Comparison of ENCODE assay signal across 25 mouse cellular contexts in genomic region chr17:85028797-85029196, GRCm38 (mm10). TPM values are rescaled to one million over a fixed set of nuclear protein-coding genes. Genes with fewer than 3 reads are reported as not detected.
DNase-seq lines count a peak whose midpoint lies in the region; ATAC-seq and TF ChIP-seq lines count a peak whose summit lies in the region.
"Had no signal": no experiment of that assay in that cellular context is flagged by ENCODE, and none has a peak within 500 bp of the region (broad histone marks: within the 10 kb centered on the region; RNA-seq: fewer than 3 reads in every experiment).

No protein-coding gene starts in this region.

- no peaks in the 10 kb centered on the region; the same call in 1 of the 2 replicates for H3K4me1 ChIP-seq in kidney, embryonic 14.5 days (ENCODE audit: control insufficient read depth, insufficient read depth, low read length)
- H3K4me1 ChIP-seq in intestine, embryonic 15.5 days (replicated peaks) = no peaks in the 10 kb centered on the region
- H3K4me1 ChIP-seq in small intestine, adult 2 months (ENCODE audit: control insufficient read depth, insufficient read depth, insufficient read length, low read length) = peaks cover 18% of the 10 kb centered on the region
- H3K4me1 ChIP-seq: embryonic facial prominence, embryonic 15.5 days; hindbrain, embryonic 10.5 days had no signal

- no peak overlapping the region for H3K4me3 ChIP-seq in kidney, embryonic 14.5 days (ENCODE audit: low read length)
- H3K4me3 ChIP-seq in intestine, embryonic 15.5 days (replicated peaks) = peak overlapping the region; percentile 0; the same call in 1 of the 2 replicates
- peak overlapping the region; percentile 65 for H3K4me3 ChIP-seq in small intestine, adult 2 months (ENCODE audit: low read depth, low read length)
- H3K4me3 ChIP-seq: embryonic facial prominence, embryonic 15.5 days; erythroblast, embryonic 14.5 days; forebrain, embryonic 10.5 days; gastrocnemius, adult 2 months; hindbrain, embryonic 10.5 days had no signal

- H3K36me3 ChIP-seq in kidney, embryonic 14.5 days (ENCODE audit: control insufficient read depth, insufficient read depth, low read length) = no peaks in the 10 kb centered on the region; the same call in 1 of the 2 replicates
- H3K36me3 ChIP-seq in intestine, embryonic 15.5 days = no peaks in the 10 kb centered on the region
- peaks cover 8% of the 10 kb centered on the region for H3K36me3 ChIP-seq in small intestine, adult 2 months (ENCODE audit: control insufficient read depth, insufficient read depth, low read length)
- H3K36me3 ChIP-seq: embryonic facial prominence, embryonic 15.5 days had no signal

- no peak overlapping the region for H3K4me2 ChIP-seq in kidney, embryonic 14.5 days (replicated peaks; ENCODE audit: low read depth, low read length)
- H3K4me2 ChIP-seq in intestine, embryonic 15.5 days (replicated peaks) = 0 out of 2 replicates have a peak overlapping the region, but pooled peaks have one; percentile 1
- H3K4me2 ChIP-seq: embryonic facial prominence, embryonic 15.5 days; heart, embryonic 11.5 days; hindbrain, embryonic 14.5 days had no signal

- no peak for TF ChIP-seq CTCF in small intestine, adult 2 months (IDR thresholded peaks at IDR 0.05; ENCODE audit: extremely low read depth, insufficient read length, insufficient replicate concordance, low read depth, low read length)

- H3K27me3 ChIP-seq in kidney, embryonic 14.5 days (ENCODE audit: control insufficient read depth, insufficient read depth, low read length) = no peaks in the 10 kb centered on the region
- no peaks in the 10 kb centered on the region for H3K27me3 ChIP-seq in intestine, embryonic 15.5 days (replicated peaks)
- no peaks in the 10 kb centered on the region for H3K27me3 ChIP-seq in small intestine, adult 2 months (ENCODE audit: control insufficient read depth, insufficient read depth, low read length)
- H3K27me3 ChIP-seq: embryonic facial prominence, embryonic 15.5 days had no signal

- TF ChIP-seq POLR2A in small intestine, adult 2 months (IDR thresholded peaks at IDR 0.05; ENCODE audit: low read depth, low read length) = no peak

- H3K9me3 ChIP-seq in kidney, embryonic 14.5 days (ENCODE audit: control insufficient read depth, low read length) = no peaks in the 10 kb centered on the region
- H3K9me3 ChIP-seq in intestine, embryonic 15.5 days = no peaks in the 10 kb centered on the region
- H3K9me3 ChIP-seq: embryonic facial prominence, embryonic 15.5 days; forebrain, embryonic 10.5 days; G1E; hindbrain, embryonic 10.5 days had no signal

- no peak for ATAC-seq in kidney, embryonic 14.5 days (ENCODE audit: low FRiP score, low TSS enrichment)
- no peak for ATAC-seq in intestine, embryonic 15.5 days
- ATAC-seq: CD4-positive, CD25-positive, alpha-beta regulatory T cell, adult 4 months; forebrain, embryonic 14.5 days had no signal

- 94% methylated on average over 10 of the region's 10 CpGs for WGBS in kidney, embryonic 14.5 days
- WGBS in intestine, embryonic 15.5 days = 91% methylated on average over 10 of the region's 10 CpGs
- WGBS in small intestine, adult 2 months = 43% methylated on average over 10 of the region's 10 CpGs

- no peak overlapping the region for H3K27ac ChIP-seq in kidney, embryonic 14.5 days (ENCODE audit: low read depth, low read length)
- H3K27ac ChIP-seq in intestine, embryonic 15.5 days = peak overlapping the region; percentile 72
- peak overlapping the region; percentile 94 for H3K27ac ChIP-seq in small intestine, adult 2 months (ENCODE audit: insufficient read depth, low read depth, low read length)
- H3K27ac ChIP-seq: embryonic facial prominence, embryonic 15.5 days; forebrain, embryonic 10.5 days; gastrocnemius, adult 2 months; hindbrain, embryonic 10.5 days; hindbrain, embryonic 14.5 days had no signal

- DNase-seq in heart, adult 11 months = peak; percentile 79
- no peak for DNase-seq in heart, adult 8-10 months (ENCODE audit: low spot score)
- DNase-seq in kidney, postnatal 10 days = peak; percentile 26
- DNase-seq in spleen, adult 12 weeks (ENCODE audit: low spot score) = no peak
- DNase-seq: adrenal gland, adult 8-10 months; adrenal gland, postnatal 36 days; B cell, adult 2 months; cerebellum, adult 2 months; cerebellum, postnatal 10 days; embryo, embryonic 11 days; gastrocnemius, adult 2 months; gastrocnemius, postnatal 25 days had no signal

- no peak overlapping the region for H3K9ac ChIP-seq in kidney, embryonic 14.5 days (ENCODE audit: low read depth, low read length)
- H3K9ac ChIP-seq in intestine, embryonic 15.5 days = no peak overlapping the region
- H3K9ac ChIP-seq: embryonic facial prominence, embryonic 15.5 days; hindbrain, embryonic 14.5 days had no signal

RNA-seq across cellular contexts. Expression of gene Slc3a1, which starts 0.6 kb away (rescaled TPM):
- total RNA-seq in heart, adult 8-10 months (2022) = under 1 TPM in 3 of 4 experiments, not detected in 1; 0.12 to 0.31 (median 0.14) TPM
- 1.0 and 2.3 TPM in 2 replicates for polyA plus RNA-seq in kidney, embryonic 14.5 days (2014; fragmentation: Nextera tagmentation; extraction: Ambion mirVana)
- polyA plus RNA-seq in intestine, embryonic 15.5 days (2015; fragmentation: Nextera tagmentation; extraction: Ambion mirVana) = 25.5 and 36.8 TPM in 2 replicates
- 30.3 and 122 TPM in 2 replicates for polyA plus RNA-seq in small intestine, adult 2 months (2012; rRNA removed)
- total RNA-seq: gastrocnemius, adult 2 months; heart, postnatal 25 days had no signal
- polyA plus RNA-seq: erythroblast, embryonic 14.5 days; G1E had no signal

Comparison
In these comparisons a context has a peak if more than half of its experiments do, and no peak if none do; other contexts are left out.
1. DNase-seq: peak in heart, adult 11 months (single experiment) and kidney, postnatal 10 days (single experiment); none in heart, adult 8-10 months (single experiment) and spleen, adult 12 weeks (single experiment).